Mouse (Mus musculus) urinary bladder, adult 2 months (tissue): ENCODE results near the gene Elavl3. TPM values are rescaled to one million over a fixed set of nuclear protein-coding genes. Genes with fewer than 3 reads are reported as not detected.
"Not testable (repeated sequence)": the region's sequence is repeated elsewhere in the genome, so short reads cannot be mapped to it uniquely, and the experiment has no call there.

Source experiments
- DNase-seq: peaks from one replicate; pipeline ENCODE4 v3.0.0; 2022; ENCODE audit warnings: low spot score
- polyA plus RNA-seq: library from polyadenylated mRNA; depleted of rRNA; stranded (reverse); fragments of >200 nt; gene quantifications from 2 replicates; pipeline ENCODE4 v1.2.3, GENCODE M21; 2012; rRNA removed

The Elavl3 gene
- 0.06 and 0.16 TPM in 2 replicates for polyA plus RNA-seq

DNA sequence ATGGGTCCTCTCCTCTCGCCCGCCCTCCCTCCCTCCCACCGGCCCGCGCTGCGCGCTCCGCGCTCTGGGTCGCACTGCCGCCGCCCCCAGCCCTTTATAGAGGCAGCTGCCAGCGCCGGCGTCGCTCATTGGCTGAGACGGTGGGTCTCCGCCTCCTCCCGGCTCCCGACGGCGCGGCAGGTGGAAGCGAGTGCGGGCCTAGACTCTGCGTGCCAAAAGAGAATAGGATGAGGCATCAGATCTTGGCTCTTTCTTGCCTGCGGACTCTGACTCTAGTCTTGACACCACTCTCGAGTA, at the start of gene Elavl3:
Elavl3 (minus strand) TSS at position 66 of the 297 bp plus-strand sequence.
- DNase-seq, result no peak

DNA sequence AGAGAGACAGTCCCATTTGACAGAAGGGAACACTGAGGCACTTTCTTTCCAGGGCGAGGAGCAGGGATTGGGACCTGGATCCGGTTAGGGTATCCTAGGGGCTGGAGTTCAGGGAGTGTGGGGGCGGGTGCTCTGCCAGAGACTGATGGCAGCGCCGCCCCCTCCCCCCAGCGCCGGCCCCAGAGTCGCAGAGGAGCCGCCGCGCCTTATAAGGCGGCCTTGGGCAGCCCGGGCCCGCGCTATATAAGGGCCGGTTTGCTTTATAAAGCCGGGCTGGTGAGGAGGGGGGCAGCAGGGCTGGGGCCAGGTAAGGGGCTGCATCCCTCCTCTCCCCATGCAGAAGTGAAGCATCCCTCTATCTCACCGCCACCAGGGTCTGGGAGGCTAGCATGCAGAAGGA, 48.1 kb upstream of the Elavl3 start:
- DNase-seq, result no peak

GRCm38 (mm10) chr9:22098993-22099696, 47.3 kb upstream of the Elavl3 start, which contains the start of gene Cnn1:
TSS of gene Cnn1 (plus strand) at chr9:22099216.
- DNase-seq, result peak; percentile 41

GRCm38 (mm10) chr9:22095854-22096307, 44.1 kb upstream of the Elavl3 start:
- peak; percentile 76 for DNase-seq

DNA sequence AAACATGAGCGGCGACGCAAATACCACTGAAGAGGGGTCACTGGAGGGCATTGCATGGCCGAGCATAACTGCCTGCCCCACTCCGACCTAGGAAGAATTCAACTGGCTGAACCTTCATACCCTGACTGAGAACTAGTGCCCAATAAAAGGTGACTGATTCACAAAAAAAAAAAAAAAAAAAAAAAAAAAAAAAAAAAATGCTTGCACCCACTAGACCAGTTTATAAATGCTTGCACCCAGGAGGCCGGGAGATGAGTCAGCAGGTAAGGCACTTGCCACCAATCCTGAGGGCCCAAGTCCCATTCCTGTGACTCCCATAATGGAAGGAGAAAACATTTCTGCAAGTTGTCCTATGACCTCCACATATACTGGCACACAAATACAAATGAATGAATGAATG, 40.9 kb upstream of the Elavl3 start:
- no peak for DNase-seq

DNA sequence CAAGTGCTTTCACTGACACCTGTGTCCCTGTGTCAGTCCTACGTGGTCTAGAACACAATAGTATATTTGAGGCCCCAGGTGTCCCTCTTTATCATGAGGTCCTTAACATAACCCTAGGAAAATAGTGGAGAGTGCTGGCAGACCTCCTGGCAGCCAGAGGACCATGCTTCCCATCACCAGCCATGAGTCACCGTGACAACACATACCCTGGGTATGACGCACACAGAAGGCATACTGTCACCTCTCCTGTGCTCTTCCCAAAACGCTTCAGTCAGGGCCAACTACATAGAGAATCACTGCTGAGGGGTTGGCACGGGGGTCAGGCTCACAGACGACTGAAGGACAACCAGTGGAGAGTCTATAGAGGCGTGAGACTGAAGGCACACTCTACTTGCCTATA, 38.2 kb upstream of the Elavl3 start:
- no peak for DNase-seq

GRCm38 (mm10) chr9:22089281-22089680, 37.5 kb upstream of the Elavl3 start:
- DNase-seq, result no peak

DNA sequence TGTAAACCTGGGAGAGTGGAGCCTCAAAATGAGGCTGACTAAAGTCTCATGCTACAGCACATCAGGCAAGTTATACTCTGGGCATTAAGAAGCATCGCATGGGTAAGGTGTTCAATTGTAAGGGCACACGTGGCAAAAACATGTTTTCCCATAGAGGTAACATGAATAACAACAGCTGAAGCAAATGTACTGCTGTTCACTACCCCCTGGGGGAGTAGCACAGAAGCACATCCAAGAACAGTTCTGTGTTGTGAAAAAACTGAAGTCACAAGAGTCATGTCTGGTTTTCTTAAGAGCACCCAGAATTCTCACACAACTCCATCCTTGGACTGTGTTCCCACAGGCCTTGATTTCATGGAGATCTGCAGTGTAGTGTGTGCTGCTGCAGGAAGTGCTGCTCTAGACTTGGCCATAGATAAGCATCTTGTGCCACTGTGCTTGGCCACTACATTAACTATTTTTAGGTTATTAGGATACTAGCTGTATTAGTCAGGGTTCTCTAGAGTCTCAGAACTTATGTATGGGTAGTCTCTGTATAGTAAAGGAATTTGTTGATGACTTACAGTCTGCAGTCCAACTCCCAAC, 35.3 kb upstream of the Elavl3 start:
- no peak for DNase-seq

- no peak for DNase-seq
Measured at GRCm38 (mm10) chr9:22086012-22086411, 34.2 kb upstream of the Elavl3 start.

DNA sequence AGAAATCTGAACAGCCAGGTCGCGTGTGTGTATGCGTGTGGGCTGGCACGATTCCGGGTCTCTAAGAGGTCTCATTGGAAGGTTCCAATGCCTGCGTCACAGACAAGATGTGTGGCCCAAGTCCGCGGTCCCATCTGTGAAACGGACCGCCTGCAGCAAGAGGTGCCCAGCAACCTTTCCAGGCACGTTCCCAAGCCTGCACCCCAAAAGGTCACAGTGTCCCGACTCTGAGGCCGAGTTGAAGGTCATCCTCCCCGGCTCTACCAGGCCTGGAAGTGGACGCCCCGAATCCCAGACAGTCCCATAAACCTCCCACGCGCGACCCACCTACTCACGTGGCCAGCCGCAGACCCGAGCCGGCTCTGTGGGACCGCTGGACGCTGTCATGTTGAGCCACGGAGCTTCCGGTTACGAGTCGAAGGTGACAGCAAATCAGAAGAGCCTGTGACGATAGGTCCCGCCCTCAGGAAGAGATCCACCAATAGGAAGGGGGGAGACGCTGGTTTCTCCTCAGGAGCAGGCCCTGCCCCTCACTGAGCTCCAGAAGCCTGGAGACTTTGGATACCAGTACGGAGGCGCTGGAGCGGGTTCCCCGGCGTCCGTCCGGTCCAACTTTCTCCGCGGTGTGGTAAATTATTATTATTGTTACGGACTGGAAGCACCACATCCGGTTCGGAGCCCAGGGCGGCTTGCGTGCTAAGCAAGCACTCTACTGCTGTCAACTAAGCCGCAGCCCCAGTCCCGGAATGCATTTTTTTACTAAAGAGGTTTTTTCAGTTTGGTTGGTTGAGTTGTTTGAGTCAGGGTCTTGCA, 33.4 kb upstream of the Elavl3 start, which contains the start of gene Ecsit:
Ecsit (minus strand) TSS at position 417 of the 813 bp plus-strand sequence.
- peak; percentile 72 for DNase-seq

- no peak for DNase-seq
Measured at GRCm38 (mm10) chr9:22084667-22085021, 32.8 kb upstream of the Elavl3 start.

DNA sequence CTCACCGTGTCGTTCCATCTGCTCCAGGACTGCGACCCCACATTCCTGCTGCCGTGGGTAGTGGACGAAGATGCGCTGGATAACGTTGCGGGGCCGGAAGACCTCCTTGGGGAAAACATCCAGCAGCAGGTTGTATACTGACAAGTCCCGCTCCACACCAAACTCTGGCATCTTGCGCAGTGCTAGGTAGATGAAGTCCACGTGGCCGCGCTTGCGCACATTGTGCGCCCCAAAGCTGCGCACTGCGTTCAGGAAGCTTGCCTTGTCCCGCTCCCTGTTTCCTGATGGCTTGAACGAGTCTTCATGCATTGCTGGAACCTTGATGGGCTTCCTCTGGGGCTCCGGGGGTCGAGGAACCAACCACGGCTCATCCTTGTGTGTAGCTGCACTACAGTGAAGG, 24.4 kb upstream of the Elavl3 start:
- DNase-seq, result no peak

DNA sequence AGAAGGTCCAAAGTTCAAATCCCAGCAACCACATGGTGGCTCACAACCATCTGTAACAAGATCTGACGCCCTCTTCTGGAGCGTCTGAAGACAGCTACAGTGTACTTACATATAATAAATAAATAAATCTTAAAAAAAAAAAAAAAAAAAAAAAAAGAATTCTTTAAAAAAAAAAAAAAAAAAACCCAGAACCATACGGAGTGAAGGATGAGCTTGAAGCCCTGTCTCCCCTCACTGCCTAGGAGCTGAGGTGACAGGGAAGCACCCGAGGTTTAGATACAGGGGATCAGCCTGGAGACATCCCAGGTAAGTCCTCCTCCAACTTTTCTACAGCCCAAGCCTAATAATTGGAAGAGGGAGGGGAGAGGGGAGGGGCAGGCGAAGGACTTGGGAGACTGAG, 24.0 kb upstream of the Elavl3 start:
- DNase-seq, result not testable (repeated sequence)

DNA sequence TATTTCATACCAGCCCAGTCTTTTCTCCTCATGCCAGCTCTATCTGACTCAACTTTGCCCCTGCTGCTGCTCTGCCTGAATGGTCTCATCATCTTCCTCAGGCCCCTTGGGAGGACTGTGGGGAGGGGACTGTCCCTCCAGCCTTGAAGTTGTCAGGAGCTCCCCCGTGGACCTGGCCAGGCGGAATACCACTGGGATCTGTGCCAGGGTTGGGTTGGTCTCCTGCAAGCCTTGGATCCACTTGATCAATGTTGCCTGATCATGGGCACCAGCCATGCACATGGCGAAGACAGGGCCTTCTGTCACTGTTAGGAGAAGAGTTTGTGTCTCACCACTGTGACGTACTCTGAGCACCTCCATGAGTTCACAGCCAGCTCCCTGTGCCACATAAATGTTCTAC, 20.5 kb upstream of the Elavl3 start:
- no peak for DNase-seq

DNA sequence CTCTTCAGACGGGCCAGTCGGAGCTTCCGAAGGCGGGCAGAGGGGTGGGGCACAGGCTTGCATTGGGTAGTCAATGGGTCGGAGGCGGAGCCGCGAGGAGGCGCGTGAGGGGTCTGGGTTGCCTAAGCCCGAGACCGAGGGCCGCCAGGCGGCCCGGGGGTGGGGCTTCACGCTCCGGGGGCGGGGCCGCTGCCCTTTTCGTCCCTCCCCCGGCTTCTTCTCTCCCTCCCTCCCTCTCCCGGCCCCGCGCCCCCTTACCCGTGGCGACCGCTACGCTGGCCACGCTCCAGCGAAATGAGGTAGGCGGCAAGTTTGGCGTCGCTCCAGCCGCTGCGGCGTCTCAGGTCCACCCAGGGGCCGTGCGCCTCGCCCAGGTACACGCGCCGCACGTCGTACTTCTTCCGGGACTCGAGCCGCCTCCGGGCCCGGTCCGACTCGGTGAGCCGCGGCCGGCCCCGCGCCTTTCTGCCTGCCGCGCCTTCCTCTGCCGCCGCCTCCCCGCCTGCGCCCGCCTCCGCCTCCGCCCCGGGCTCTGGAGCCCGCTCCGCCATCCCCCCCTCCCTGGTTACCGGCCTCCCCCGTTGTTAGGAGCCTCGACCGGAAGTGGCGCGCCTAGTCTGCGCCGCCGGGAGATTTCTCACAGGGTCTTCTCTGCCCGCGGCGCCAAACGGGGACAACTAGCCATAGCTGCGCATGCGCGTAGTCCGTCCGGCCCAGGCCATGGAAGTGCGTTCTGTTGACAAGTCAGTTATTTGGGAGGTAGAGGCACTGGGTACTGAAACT, 19.2 kb upstream of the Elavl3 start, which contains the start of the genes Gm49318 and Zfp653:
Gm49318 (minus strand) TSS at position 469 of the 783 bp plus-strand sequence.
Zfp653 (minus strand) TSS at position 586 of the 783 bp plus-strand sequence.
- DNase-seq, result peak; percentile 92

GRCm38 (mm10) chr9:22069881-22070553, 18.2 kb upstream of the Elavl3 start:
- DNase-seq, result no peak

- DNase-seq, result no peak
Measured at GRCm38 (mm10) chr9:22067195-22067594, 15.4 kb upstream of the Elavl3 start.

GRCm38 (mm10) chr9:22066433-22066832, 14.6 kb upstream of the Elavl3 start:
- DNase-seq, result no peak

GRCm38 (mm10) chr9:22065642-22066041, 13.8 kb upstream of the Elavl3 start:
- DNase-seq, result no peak

- DNase-seq, result no peak
Measured at GRCm38 (mm10) chr9:22064341-22064740, 12.5 kb upstream of the Elavl3 start.

GRCm38 (mm10) chr9:22061339-22061738, 9.5 kb upstream of the Elavl3 start:
- no peak for DNase-seq
